Mouse (Mus musculus): ENCODE results near the gene Mfsd2b. TPM values are rescaled to one million over a fixed set of nuclear protein-coding genes. Genes with fewer than 3 reads are reported as not detected.
A peak's percentile ranks its signal among the peaks of the same experiment; 100 is the strongest.

The Mfsd2b gene
- total RNA-seq, 4 experiments from 2014 or later = 0.67 to 1.8 (median 0.83) TPM

DNA sequence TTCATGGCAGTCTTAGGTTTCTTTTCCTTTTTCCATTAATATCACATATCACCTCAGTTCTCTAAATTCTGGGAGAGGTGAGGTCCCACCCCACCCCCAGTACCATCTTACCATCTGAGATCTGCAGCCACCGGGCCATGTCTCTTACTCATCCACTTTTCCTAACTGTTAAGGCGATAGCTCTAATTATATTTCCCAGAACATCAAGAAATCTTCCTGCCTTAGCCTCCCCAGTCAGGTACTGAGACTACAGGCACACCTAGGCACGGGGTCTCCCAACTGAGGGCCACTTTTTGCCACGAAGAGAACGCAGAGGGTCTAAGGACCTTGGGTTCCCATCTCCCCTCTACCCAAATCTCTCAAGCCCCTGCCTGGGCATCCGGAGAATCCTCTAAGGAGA is 628 bp downstream of the Mfsd2b start:
- DNase-seq = no peak

DNA sequence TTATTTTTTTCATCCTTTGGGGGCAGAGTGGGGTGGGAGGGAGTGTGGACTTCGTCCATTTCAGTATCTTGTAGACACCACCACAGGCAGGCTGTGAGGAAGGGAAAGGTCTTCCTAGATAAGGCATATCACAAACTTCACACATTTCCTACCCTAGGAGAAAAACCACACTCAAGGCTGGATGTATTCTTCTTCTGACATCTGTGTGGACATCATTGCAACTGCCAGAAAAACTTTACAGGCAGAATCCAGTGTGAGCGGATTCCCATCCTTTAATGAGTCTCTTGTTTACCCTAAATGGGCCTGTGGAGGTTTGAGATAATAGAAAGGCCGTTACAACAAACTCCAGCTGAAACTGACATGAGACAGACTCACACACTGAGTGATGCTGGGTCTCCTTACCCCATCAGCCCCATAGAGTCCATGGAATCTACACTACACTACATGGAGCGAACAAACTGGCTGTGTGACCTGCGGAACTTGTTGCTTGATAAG is 1.1 kb downstream of the Mfsd2b start:
- no peak for DNase-seq

DNA sequence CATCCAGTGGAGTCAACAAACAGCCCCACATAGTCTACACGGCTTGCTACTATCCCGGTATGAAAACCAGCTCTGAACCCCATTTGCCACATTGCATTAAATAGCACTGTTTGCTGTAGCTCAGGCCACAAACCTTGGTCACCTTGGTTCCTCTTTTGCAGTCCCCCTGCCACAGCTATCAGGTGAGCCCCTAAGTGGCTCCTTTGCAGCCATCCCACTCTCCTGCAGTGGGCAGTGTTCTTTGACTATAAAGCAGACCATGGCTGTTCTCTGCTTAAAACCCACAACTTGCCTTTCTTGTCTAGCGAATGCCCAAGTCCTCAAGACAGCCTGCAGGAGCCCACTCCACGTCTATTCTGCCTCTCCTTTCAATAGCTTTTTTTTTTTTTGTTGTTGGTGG is 1.9 kb downstream of the Mfsd2b start:
- no peak for DNase-seq

- DNase-seq = no peak
Measured at GRCm38 (mm10) chr12:4871260-4871659, 2.9 kb downstream of the Mfsd2b start.

GRCm38 (mm10) chr12:4868924-4869323 is 5.2 kb downstream of the Mfsd2b start:
- DNase-seq = no peak

GRCm38 (mm10) chr12:4864338-4864690 is 9.8 kb downstream of the Mfsd2b start:
- no peak for DNase-seq

- DNase-seq = no peak
Measured at GRCm38 (mm10) chr12:4863654-4864337, 10.4 kb downstream of the Mfsd2b start.

GRCm38 (mm10) chr12:4862672-4863071 is 11.5 kb downstream of the Mfsd2b start:
- no peak for DNase-seq

- no peak for DNase-seq
Measured at GRCm38 (mm10) chr12:4859241-4859914, 14.8 kb downstream of the Mfsd2b start.

GRCm38 (mm10) chr12:4856834-4857233 is 17.3 kb downstream of the Mfsd2b start:
- no peak for DNase-seq

DNA sequence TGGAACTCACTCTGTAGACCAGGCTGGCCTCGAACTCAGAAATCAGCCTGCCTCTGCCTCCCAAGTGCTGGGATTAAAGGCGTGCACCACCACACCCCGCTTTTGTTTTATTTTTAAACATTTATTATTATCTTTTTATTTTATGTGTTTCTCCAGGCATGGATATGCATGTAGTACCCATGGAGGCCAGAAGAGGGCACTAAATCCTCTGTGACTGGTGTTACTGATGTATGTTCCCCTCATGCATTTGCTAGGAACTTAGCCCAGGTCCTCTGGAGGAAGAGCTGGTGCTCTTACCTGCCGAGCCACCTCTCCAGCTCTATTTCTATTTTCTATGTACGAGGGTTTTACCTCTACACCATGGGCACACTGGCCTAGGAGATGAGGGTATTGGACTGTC is 18.0 kb downstream of the Mfsd2b start:
- no peak for DNase-seq

GRCm38 (mm10) chr12:4843741-4844140 is 30.4 kb downstream of the Mfsd2b start:
- peak; percentile 15 for DNase-seq

DNA sequence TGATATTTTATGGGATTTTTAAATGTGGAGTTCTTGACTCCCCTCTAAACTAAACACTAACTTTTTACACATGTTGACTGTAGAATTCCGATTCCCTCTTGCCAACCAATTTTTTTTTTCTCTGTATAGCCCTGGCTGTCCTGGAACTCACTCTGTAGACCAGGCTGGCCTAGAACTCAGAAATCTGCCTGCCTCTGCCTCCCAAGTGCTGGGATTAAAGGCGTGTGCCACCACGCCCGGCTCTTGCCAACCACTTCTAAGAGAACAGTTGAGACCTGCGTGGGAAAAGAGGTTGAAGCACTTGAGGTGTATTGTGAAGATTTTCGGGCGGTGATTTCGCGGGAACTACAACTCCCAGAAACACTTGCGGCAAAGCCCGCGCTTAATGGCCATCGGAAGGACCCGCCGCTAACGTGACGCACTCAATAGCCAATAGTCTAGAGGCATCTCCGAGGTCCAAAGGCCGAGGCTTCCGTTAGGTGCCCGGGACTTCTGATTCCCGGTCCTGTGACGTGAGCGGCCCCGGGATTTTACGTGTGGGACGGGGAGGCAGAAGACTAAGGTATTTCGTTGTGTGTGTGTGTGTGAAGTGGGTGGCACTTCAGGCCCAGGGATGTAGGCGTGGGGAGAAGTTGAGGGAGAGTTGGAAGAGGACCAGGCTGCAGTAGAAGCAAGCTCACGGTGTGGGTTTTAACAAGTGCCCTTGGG is 31.1 kb downstream of the Mfsd2b start, which contains the start of gene Wdcp:
Wdcp (plus strand) TSS at position 414 of the 708 bp plus-strand sequence.
- DNase-seq = peak; percentile 92

DNA sequence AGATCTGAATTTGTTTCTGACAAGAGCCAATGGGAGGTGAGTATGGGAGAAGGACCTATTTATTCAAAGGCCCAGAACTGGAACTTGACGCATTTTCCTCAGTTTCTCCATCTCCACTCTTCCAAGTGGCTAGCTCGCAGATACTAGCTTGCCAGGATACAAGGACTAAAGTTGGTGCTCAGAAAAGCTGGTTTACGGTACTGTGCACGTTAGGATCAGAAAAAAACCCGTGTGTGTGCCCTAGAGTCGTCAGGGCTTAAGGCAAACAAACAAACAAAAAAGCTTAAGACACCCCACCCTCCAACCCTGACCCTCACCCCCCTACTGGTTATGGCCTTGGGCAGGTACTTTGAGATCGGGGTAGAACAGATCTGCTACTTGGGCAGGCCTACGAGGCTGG is 31.7 kb downstream of the Mfsd2b start:
- DNase-seq = no peak

GRCm38 (mm10) chr12:4841392-4841887 is 32.7 kb downstream of the Mfsd2b start, which contains the start of gene Fkbp1b:
TSS of gene Fkbp1b (minus strand) at chr12:4841591.
- DNase-seq = peak; percentile 17

DNA sequence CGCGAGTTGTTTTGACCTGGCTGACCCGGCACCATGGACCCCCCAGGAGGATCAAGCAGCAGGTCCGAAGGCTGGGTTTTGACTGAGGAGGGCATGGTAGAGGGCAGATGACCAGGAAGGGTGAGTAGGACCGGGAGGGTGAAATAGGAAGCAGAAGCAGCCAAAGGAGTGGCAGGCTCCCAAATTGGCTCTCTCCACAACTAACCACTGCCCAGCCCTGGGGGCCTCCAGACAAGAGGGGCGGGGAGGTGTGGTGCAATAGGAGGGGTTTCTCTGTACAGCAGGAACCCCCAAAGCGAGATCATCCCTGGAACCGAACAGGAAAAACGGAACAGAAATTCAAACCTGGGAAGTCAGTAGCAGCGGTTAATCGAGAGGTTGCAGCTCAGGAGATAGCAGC is 33.4 kb downstream of the Mfsd2b start:
- DNase-seq = no peak

GRCm38 (mm10) chr12:4840010-4840409 is 34.1 kb downstream of the Mfsd2b start:
- no peak for DNase-seq

GRCm38 (mm10) chr12:4836959-4837358 is 37.2 kb downstream of the Mfsd2b start:
- DNase-seq = peak; percentile 25

- DNase-seq = no peak
Measured at GRCm38 (mm10) chr12:4827256-4827655, 46.9 kb downstream of the Mfsd2b start.

- DNase-seq = peak; percentile 96
Measured at GRCm38 (mm10) chr12:4817361-4818101, 56.6 kb downstream of the Mfsd2b start, which contains the start of gene Sf3b6. TSS of gene Sf3b6 (plus strand) at chr12:4817544.

DNA sequence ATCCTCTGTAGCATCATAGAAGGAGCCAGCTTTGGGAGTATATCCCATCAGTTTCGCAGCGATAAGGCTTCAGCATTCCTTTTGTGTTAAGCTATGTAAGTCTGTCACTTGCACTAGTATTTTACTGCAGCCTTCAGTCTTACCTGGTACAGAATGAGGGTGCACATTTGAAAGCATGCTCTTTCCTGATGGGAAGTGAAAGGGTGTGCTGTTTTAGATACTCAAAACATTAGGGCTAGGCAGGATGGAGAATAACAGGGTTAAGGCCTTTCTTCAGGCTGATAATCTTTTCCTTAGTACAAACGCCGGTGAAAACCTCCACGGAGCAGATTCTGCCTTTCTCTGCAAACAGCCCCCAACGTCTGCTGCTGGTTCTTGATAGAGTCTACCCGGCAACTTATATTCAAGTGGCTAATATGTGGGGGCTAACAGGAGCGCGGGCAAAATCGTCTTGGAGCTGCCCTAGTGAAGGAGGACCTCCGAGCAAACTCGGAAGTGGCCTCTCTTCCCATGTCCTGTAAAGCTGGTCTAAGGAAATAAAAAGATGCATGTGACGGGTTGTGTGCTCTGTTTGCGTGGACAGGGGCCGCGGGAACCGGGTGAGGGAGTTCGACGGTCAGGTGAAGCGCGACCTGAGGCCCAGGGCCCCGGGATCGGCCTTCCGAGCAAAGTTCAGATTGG is 57.3 kb downstream of the Mfsd2b start:
- DNase-seq = no peak

GRCm38 (mm10) chr12:4813636-4814035 is 60.5 kb downstream of the Mfsd2b start:
- no peak for DNase-seq
